Mouse (Mus musculus): ENCODE results near the gene Ep400.

Ep400 gene

DNA sequence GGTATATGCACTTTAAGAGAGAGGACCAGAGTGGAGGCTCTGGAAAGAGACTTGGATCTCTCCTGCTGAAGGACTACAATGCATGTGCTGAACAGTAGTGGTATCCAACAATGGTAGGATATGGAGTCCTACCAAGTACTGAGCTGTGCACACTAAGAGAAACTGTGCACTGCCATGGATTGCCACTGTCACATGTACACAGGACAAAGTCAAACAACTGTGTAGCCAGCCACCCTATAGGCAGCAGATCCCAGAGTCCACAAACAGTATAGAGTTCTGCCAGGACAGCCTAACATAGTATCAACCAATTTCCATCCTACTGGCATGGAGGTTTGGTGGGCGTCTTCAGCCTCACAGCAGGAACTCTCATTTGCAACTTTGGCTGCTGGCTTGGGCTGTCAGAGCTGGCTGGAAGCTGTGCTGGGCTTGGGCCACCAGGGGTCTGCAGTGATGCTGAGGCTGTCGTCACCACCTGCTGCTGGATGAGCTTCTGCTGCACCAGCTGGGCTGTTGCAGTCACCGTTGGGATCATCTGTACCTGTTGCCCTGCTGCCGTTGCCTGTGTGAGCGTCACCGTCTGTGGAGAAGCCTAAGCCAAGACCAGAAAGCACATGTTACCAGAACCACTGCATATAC lies 104.9 kb downstream of the Ep400 start:
- DNase-seq (ENCODE audit: low spot score in 2 of 2) = no peak

DNA sequence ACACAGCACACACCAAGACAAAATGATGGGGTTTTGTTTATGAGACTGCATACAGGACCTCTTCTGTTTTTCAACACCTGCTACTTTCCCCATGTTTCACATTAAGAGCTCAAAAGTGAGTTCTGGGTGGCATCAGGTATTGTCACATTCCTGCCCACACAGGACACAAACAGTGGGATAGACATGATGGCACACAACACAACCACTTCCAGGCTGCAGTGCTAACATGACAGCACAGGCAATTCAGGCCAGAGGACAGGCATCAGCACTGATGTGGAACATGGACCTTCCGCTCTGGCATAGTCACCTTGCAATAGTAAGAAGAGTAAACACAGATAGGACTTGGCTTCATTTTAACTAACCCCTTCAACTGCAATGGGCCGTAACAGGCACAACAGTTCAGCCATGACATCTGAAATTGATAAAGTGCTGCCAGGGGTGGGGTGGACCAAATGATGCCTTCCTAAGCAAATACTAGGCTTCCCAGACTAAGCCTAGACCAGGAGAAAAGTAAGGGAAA lies 105.7 kb downstream of the Ep400 start:
- DNase-seq (ENCODE audit: low spot score in 2 of 2) = no peak

DNA sequence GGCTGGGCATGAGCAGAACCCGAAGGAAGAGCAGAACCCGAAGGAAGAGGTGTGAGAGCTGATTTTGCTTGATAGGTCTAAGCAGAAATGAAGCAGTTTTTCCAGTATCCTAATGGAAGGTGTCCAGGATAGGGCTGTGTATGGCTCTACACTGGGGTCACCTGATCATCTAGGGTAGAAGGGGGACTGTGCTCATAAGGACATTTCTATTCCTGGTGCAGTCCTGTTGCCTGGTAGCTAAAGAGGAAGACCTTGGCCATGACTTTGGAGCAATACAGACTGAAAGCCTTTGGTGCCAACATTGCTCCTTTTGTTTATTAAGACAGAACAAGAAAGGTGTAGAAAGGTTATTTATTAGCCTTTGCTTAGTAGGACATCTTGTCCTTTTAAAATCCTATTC lies 106.5 kb downstream of the Ep400 start:
- DNase-seq (ENCODE audit: low spot score in 2 of 2) = no peak

DNA sequence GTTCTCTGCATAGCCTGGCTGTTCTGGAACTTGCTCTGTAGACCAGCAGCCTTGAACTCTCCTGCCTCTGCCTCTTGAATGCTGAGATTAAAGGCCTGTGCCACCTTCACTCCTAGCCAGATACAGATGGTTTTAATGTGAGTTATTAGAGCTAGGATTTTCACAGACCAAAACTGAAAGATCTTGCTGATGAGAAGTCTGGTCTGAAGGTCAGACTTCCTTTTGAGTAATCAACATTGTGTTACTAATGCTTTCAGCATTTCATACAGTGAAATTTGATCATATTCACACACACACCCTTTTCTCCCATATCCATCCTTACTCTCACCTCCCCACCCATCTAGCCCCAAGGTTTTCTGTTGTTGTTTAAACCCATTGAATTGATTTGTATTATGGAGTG lies 110.8 kb downstream of the Ep400 start:
- DNase-seq (ENCODE audit: low spot score in 2 of 2) = no peak

DNA sequence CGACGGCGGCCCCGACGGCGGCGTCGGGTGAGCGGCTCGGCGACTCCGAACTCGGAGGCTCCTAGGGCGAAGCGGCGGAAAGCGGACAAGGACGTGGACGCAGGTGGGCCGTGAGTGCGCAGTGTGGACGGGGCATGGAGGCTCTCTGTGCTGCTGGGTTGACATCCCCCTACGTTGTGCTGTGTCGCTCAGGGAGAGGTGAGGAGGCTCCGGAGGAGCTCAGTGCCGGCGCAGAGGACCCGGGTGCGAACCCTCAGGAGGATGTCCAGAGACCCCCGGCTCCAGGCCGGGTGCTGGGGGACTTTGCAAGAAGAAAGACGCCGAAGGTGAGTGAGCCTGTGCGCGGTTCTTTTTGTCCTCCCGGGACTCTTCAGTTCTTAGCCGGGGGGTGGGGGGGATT lies 116.8 kb downstream of the Ep400 start:
- DNase-seq (ENCODE audit: low spot score in 2 of 2) = no peak

- peak; percentile 91 for DNase-seq (ENCODE audit: low spot score in 2 of 2)
Observed at GRCm38 (mm10) chr5:110652719-110653648, 117.5 kb downstream of the Ep400 start, which contains the start of the genes Noc4l and Ddx51. Noc4l (minus strand) TSS chr5:110653417. Ddx51 (plus strand) TSS chr5:110653451.

DNA sequence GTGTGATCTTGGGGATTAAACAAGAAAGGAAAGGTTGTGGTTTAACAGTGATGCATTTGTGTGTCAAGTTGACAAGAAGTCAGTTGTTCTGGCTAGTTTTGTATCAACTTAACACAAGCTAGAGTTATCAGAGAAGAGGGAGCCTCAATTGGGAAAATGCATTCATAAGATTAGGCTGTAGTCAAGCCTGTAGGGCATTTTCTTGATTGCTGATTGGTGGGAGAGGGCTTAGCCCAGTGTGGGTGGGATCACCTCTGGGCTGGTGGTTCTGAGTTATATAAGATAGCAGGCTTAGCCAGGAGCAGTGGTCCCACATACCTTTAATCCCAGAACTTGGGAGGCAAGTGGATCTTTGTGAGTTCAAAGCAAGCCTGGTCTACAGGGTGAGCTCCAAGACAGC lies 124.1 kb downstream of the Ep400 start:
- no peak for DNase-seq (ENCODE audit: low spot score in 2 of 2)

- peak; percentile 75 to 81 for DNase-seq (ENCODE audit: low spot score in 2 of 2)
Observed at GRCm38 (mm10) chr5:110639459-110639858, 131.1 kb downstream of the Ep400 start.

GRCm38 (mm10) chr5:110638306-110639074 lies 132.0 kb downstream of the Ep400 start:
- DNase-seq (ENCODE audit: low spot score in 2 of 2) = no peak

GRCm38 (mm10) chr5:110635951-110636707 lies 134.4 kb downstream of the Ep400 start:
- DNase-seq (ENCODE audit: low spot score in 2 of 2) = no peak

GRCm38 (mm10) chr5:110629525-110630120 lies 140.9 kb downstream of the Ep400 start:
- DNase-seq (ENCODE audit: low spot score in 2 of 2) = no peak

GRCm38 (mm10) chr5:110628156-110628555 lies 142.4 kb downstream of the Ep400 start:
- DNase-seq (ENCODE audit: low spot score in 2 of 2) = no peak

- no peak for DNase-seq (ENCODE audit: low spot score in 2 of 2)
Observed at GRCm38 (mm10) chr5:110627351-110627750, 143.2 kb downstream of the Ep400 start.

DNA sequence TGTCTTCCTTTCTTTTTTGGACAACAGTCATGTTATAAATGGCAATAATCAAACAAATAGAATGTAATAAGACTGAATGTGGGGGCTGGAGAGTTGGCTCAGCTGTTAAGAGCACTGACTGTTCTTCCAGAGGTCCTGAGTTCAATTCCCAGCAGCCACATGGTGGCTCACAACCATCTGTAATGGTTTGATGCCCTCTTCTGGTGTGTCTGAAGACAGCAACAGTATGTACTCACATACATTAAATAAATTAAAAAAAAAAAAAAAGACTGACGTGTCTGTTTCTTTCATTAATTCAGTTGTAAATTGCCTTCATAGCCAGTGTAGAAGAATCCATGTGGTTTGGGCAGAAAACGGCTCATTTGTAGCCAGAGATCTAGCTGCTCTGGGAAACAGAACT lies 146.2 kb downstream of the Ep400 start:
- DNase-seq (ENCODE audit: low spot score in 2 of 2) = no peak

DNA sequence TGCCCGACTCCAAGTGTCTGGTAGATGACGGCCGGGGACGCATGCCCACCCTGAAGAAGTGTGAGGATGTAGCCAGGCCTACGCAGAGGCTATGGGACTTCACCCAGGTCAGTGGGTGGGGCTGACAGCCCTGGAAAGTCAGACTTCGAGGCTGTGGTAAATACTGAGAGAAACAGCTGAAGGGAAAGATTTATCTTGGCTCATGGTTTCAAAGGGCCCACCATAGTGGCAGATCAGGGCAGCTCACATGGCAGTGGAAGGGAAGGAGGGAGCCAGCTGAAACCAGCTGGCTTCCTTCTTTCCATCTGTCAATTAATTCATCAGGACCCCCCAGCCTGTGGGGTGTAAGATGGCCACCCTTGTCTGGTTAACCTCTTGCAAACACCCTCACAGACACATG lies 151.3 kb downstream of the Ep400 start:
- DNase-seq (ENCODE audit: low spot score in 2 of 2) = no peak

All from right cerebral cortex, postnatal 36 days (tissue).